Mouse (Mus musculus): ENCODE data around the gene Odf3b. TPM values are rescaled to one million over a fixed set of nuclear protein-coding genes. Genes with fewer than 3 reads are reported as not detected.

The Odf3b gene
- polyA plus RNA-seq, 1 experiment from 2014 or later, result 0.80 TPM

DNA sequence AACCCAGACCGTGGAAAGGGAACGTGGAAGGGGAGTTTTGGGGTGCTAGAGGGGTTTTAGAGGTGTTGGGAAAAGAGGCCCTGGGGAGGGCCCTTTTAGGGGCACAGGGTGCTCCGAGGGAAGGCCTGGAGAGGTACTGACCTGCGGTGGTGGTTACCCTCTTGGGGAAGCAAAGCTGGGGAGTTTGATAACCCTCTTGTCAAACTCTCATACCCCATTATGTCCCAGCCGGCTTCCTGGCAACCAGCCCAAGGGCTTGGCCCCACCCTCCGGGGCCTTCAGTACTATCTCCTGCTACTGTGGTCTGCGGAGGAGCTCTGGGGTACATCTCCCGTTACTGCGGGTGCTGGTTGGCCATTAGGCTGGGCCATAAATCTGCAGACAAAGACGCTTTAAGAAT, 347 bp upstream of the Odf3b start:
- Histone ChIP-seq H3K27ac (ENCODE audit: low read length) (no peak overlapping the region), H3K36me3 (ENCODE audit: control insufficient read depth, insufficient read depth, low read length) (no peaks in the 10 kb centered on the region), H3K9me3 (ENCODE audit: control insufficient read depth, low read depth, low read length) (no peaks in the 10 kb centered on the region), H3K4me3 (ENCODE audit: low read depth, low read length) (peak overlapping the region; percentile 35), H3K4me1 (ENCODE audit: control insufficient read depth, insufficient read depth, low read length) (peaks cover 9% of the 10 kb centered on the region; the same call in 1 of the 2 replicates), H3K9ac (replicated peaks; ENCODE audit: low read depth, low read length) (no peak overlapping the region), H3K4me2 (replicated peaks; ENCODE audit: low read depth, low read length) (peak overlapping the region; percentile 49), H3K27me3 (ENCODE audit: control insufficient read depth, insufficient read depth, low read length) (peaks cover 28% of the 10 kb centered on the region)
- 13% methylated on average over 10 of the region's 10 CpGs for WGBS
- ATAC-seq (ENCODE audit: insufficient number of reproducible peaks, insufficient read depth, low FRiP score, low read depth), result no peak

GRCm38 (mm10) chr15:89377938-89378828, 899 bp downstream of the Odf3b start:
- H3K4me1 ChIP-seq (ENCODE audit: control insufficient read depth, insufficient read depth, low read length), result peaks cover 9% of the 10 kb centered on the region; the same call in 1 of the 2 replicates
- 15% methylated on average over 46 of the region's 46 CpGs for WGBS
- no peak for ATAC-seq (ENCODE audit: insufficient number of reproducible peaks, insufficient read depth, low FRiP score, low read depth)
- peak overlapping the region; percentile 49 for H3K4me2 ChIP-seq (replicated peaks; ENCODE audit: low read depth, low read length)
- peak overlapping the region; percentile 35 for H3K4me3 ChIP-seq (ENCODE audit: low read depth, low read length)
- no peaks in the 10 kb centered on the region for H3K9me3 ChIP-seq (ENCODE audit: control insufficient read depth, low read depth, low read length)
- H3K27ac ChIP-seq (ENCODE audit: low read length), result no peak overlapping the region
- H3K27me3 ChIP-seq (ENCODE audit: control insufficient read depth, insufficient read depth, low read length), result peaks cover 28% of the 10 kb centered on the region
- H3K9ac ChIP-seq (replicated peaks; ENCODE audit: low read depth, low read length), result no peak overlapping the region
- H3K36me3 ChIP-seq (ENCODE audit: control insufficient read depth, insufficient read depth, low read length), result no peaks in the 10 kb centered on the region

- no peak overlapping the region for H3K9ac ChIP-seq (replicated peaks; ENCODE audit: low read depth, low read length)
These were observed 1.7 kb downstream of the Odf3b start for GRCm38 (mm10) chr15:89377362-89377761.

DNA sequence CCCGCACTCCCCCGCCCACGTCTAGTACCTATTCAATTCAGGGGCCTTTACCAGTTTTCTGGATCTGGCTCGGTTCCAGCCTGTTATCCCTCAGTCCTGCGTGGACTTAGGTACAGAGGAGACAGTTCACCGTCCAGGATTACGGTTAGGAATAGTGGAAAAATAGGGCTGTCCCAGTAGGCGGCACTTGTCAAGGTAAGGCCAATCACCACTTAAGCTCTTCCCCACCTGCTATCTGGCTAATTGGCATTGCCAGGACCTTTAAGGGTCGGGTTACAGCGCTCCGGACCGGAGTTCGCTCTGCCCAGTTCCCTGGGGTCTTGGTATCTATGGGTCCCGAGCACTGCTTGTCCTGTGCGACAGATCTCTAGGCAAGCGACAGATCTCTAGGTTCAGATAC, 2.1 kb downstream of the Odf3b start, which contains the start of gene Tymp:
Gene Tymp, minus strand, starts transcription at position 83 of the 400 bp plus-strand sequence.
- H3K27me3 ChIP-seq (ENCODE audit: control insufficient read depth, insufficient read depth, low read length), result peaks cover 28% of the 10 kb centered on the region
- H3K4me3 ChIP-seq (ENCODE audit: low read depth, low read length), result no peak within 1 kb of the TSS
- 20% methylated on average over 16 of the region's 16 CpGs for WGBS
- ATAC-seq (ENCODE audit: insufficient number of reproducible peaks, insufficient read depth, low FRiP score, low read depth), result no peak
- no peak within 1 kb of the TSS for H3K4me2 ChIP-seq (replicated peaks; ENCODE audit: low read depth, low read length)
- H3K27ac ChIP-seq (ENCODE audit: low read length), result no peak within 1 kb of the TSS
- peaks cover 3% of the 10 kb centered on the region for H3K36me3 ChIP-seq (ENCODE audit: control insufficient read depth, insufficient read depth, low read length)
- no peaks in the 10 kb centered on the region for H3K9me3 ChIP-seq (ENCODE audit: control insufficient read depth, low read depth, low read length)
- H3K4me1 ChIP-seq (ENCODE audit: control insufficient read depth, insufficient read depth, low read length), result peaks cover 13% of the 10 kb centered on the region; the same call in 1 of the 2 replicates
- H3K9ac ChIP-seq (replicated peaks; ENCODE audit: low read depth, low read length), result no peak within 1 kb of the TSS

More at GRCm38 (mm10) chr15:89377362-89377761, 1.7 kb downstream of the Odf3b start:
- no peak overlapping the region for H3K4me2 ChIP-seq (replicated peaks; ENCODE audit: low read depth, low read length)
- H3K9me3 ChIP-seq (ENCODE audit: control insufficient read depth, low read depth, low read length), result no peaks in the 10 kb centered on the region
- no peaks in the 10 kb centered on the region for H3K36me3 ChIP-seq (ENCODE audit: control insufficient read depth, insufficient read depth, low read length)
- no peak overlapping the region for H3K27ac ChIP-seq (ENCODE audit: low read length)
- no peak overlapping the region for H3K4me3 ChIP-seq (ENCODE audit: low read depth, low read length)
- H3K4me1 ChIP-seq (ENCODE audit: control insufficient read depth, insufficient read depth, low read length), result peaks cover 13% of the 10 kb centered on the region; the same call in 1 of the 2 replicates
- H3K27me3 ChIP-seq (ENCODE audit: control insufficient read depth, insufficient read depth, low read length), result peaks cover 28% of the 10 kb centered on the region
- 4% methylated on average over 18 of the region's 18 CpGs for WGBS
- no peak for ATAC-seq (ENCODE audit: insufficient number of reproducible peaks, insufficient read depth, low FRiP score, low read depth)

DNA sequence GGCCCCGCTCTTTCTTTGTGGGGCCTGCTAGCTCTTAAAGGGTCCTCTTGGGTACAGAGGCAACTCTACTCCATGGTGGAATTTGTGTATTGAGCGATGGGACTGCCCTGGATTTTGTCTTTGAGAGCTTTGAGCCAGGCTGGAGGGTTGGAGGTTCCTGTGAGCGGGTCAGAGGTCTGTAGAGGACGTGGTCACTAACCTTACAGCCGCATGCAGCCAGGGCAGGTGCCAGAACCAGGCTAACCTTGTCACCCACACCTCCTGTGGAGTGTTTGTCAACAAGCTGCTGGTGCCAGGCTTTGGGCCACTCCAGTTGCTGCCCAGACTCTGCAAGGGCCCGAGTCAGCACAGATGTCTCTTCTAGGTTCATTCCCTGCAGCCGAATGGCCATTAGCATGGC, 3.0 kb downstream of the Odf3b start:
- H3K4me1 ChIP-seq (ENCODE audit: control insufficient read depth, insufficient read depth, low read length), result peaks cover 13% of the 10 kb centered on the region; the same call in 1 of the 2 replicates
- no peak overlapping the region for H3K4me3 ChIP-seq (ENCODE audit: low read depth, low read length)
- H3K36me3 ChIP-seq (ENCODE audit: control insufficient read depth, insufficient read depth, low read length), result peaks cover 12% of the 10 kb centered on the region
- H3K27me3 ChIP-seq (ENCODE audit: control insufficient read depth, insufficient read depth, low read length), result peaks cover 28% of the 10 kb centered on the region
- WGBS, result 83% methylated on average over 7 of the region's 7 CpGs
- no peak overlapping the region for H3K27ac ChIP-seq (ENCODE audit: low read length)
- ATAC-seq (ENCODE audit: insufficient number of reproducible peaks, insufficient read depth, low FRiP score, low read depth), result no peak
- no peak overlapping the region for H3K9ac ChIP-seq (replicated peaks; ENCODE audit: low read depth, low read length)
- H3K4me2 ChIP-seq (replicated peaks; ENCODE audit: low read depth, low read length), result no peak overlapping the region
- H3K9me3 ChIP-seq (ENCODE audit: control insufficient read depth, low read depth, low read length), result no peaks in the 10 kb centered on the region

DNA sequence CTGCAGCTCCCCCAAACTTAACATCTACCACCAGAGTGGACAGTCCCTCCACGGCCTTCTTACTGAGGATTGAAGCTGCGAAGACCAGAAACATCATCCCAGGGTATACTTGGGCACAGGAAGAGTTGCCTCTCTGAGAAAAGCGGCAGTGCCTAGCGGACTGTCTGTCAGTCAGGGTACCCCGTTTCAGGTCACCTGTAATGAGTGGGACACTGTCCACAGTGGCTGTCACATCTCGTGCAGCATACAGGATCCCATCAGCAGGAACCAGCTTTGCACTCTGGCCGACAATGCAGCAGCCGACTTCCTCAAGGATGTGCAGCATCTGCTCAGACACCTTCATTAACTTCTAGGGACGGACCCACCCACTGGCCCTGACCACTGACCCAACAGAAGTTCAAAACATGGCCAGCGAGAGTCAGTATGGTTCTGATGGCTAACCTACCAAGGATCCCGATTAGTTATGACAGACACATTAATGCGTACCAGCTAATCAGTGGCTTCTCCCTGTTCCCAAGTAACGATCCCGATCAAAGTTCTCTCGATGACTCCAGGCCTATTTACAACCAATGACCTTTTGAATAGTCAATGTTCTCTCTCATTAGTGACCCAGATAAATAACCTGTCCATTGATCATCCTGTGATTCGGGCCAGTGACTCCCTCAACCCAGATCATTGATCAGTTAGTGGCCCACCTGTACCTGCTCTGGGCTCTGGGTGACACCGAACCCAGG, 4.1 kb downstream of the Odf3b start:
- Histone ChIP-seq H3K27ac (ENCODE audit: low read length) (no peak overlapping the region), H3K4me2 (replicated peaks; ENCODE audit: low read depth, low read length) (no peak overlapping the region), H3K27me3 (ENCODE audit: control insufficient read depth, insufficient read depth, low read length) (peaks cover 28% of the 10 kb centered on the region), H3K4me1 (ENCODE audit: control insufficient read depth, insufficient read depth, low read length) (peaks cover 13% of the 10 kb centered on the region; the same call in 1 of the 2 replicates), H3K4me3 (ENCODE audit: low read depth, low read length) (no peak overlapping the region), H3K9ac (replicated peaks; ENCODE audit: low read depth, low read length) (no peak overlapping the region), H3K9me3 (ENCODE audit: control insufficient read depth, low read depth, low read length) (no peaks in the 10 kb centered on the region), H3K36me3 (ENCODE audit: control insufficient read depth, insufficient read depth, low read length) (peaks cover 22% of the 10 kb centered on the region)
- no peak for ATAC-seq (ENCODE audit: insufficient number of reproducible peaks, insufficient read depth, low FRiP score, low read depth)
- WGBS, result 90% methylated on average over 17 of the region's 17 CpGs

DNA sequence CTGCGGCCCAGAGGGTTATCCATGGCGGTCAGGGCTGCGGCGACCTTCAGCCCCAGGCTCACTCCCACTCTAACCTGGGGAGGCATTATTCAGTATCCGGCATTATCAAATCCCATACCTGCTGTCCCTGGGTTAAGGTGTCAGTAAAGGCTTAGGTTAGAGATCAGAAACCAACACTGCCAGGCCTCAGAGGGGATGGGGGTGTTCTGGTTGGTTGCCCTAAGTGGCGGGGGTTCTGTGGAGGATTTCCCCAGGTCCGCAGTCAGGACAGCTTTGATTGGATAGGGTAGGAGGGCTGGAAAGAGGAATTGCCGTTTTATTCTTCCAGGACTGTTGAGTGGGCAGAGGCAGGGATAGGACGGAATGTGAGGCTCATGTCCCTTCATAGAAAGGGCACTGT, 4.7 kb downstream of the Odf3b start:
- Histone ChIP-seq H3K27ac (ENCODE audit: low read length) (peak overlapping the region; percentile 83; the same call in 1 of the 2 replicates), H3K27me3 (ENCODE audit: control insufficient read depth, insufficient read depth, low read length) (peaks cover 24% of the 10 kb centered on the region), H3K4me3 (ENCODE audit: low read depth, low read length) (peak overlapping the region; percentile 58), H3K36me3 (ENCODE audit: control insufficient read depth, insufficient read depth, low read length) (peaks cover 28% of the 10 kb centered on the region), H3K9ac (replicated peaks; ENCODE audit: low read depth, low read length) (peak overlapping the region; percentile 52; the same call in 1 of the 2 replicates), H3K4me2 (replicated peaks; ENCODE audit: low read depth, low read length) (peak overlapping the region; percentile 68), H3K9me3 (ENCODE audit: control insufficient read depth, low read depth, low read length) (no peaks in the 10 kb centered on the region), H3K4me1 (ENCODE audit: control insufficient read depth, insufficient read depth, low read length) (peaks cover 13% of the 10 kb centered on the region; the same call in 1 of the 2 replicates)
- no peak for ATAC-seq (ENCODE audit: insufficient number of reproducible peaks, insufficient read depth, low FRiP score, low read depth)
- 45% methylated on average over 9 of the region's 9 CpGs for WGBS

DNA sequence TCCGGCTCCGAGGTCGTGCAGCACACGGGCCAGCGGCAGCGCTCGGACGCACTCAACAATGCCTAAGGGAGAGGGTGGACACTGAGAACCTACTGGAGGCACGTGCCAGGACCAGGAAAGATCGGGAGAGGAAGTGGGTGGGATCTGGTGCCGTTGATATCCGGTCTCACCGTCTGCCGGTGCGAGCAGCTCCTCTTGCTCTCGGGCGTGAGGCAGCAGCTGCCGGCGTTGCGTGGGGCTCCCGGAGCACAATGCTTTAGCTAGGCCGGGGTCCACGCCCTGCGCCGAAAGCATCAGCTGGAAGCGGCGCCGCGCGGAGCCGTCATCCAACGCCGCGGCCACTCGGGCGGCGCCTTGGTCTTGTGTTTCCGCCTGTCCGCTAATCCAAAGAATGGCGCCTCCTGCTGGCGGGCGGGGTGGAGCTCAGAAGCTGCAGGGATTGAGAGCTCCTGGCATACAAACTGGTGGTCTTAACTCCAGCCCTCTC, 5.3 kb downstream of the Odf3b start, which contains the start of gene Sco2:
Gene Sco2, minus strand, starts transcription at position 85 of the 487 bp plus-strand sequence.
- H3K9me3 ChIP-seq (ENCODE audit: control insufficient read depth, low read depth, low read length), result no peaks in the 10 kb centered on the region
- peak; percentile 73 for ATAC-seq (ENCODE audit: insufficient number of reproducible peaks, insufficient read depth, low FRiP score, low read depth)
- WGBS, result under 1% methylated on average over 42 of the region's 42 CpGs

More for the DNA sequence above, 5.3 kb downstream of the Odf3b start, which contains the start of gene Sco2:
- H3K9ac ChIP-seq (replicated peaks; ENCODE audit: low read depth, low read length), result peak within 1 kb of the TSS; percentile 52
- peaks cover 33% of the 10 kb centered on the region for H3K36me3 ChIP-seq (ENCODE audit: control insufficient read depth, insufficient read depth, low read length)
- peaks cover 19% of the 10 kb centered on the region for H3K27me3 ChIP-seq (ENCODE audit: control insufficient read depth, insufficient read depth, low read length)
- H3K4me1 ChIP-seq (ENCODE audit: control insufficient read depth, insufficient read depth, low read length), result peaks cover 8% of the 10 kb centered on the region; the same call in 1 of the 2 replicates
- peak within 1 kb of the TSS; percentile 68 for H3K4me2 ChIP-seq (replicated peaks; ENCODE audit: low read depth, low read length)
- H3K27ac ChIP-seq (ENCODE audit: low read length), result peak within 1 kb of the TSS; percentile 83
- H3K4me3 ChIP-seq (ENCODE audit: low read depth, low read length), result peak within 1 kb of the TSS; percentile 58

Data from stomach, embryonic 14.5 days (tissue).